Mouse (Mus musculus) E14TG2a.4 (cell line): Measurements from ENCODE around the gene Mboat7.

Experiments
- CTCF ChIP-seq: conservative IDR thresholded peaks from 2 replicates; pipeline ENCODE4 v1.5.1; 2014; ENCODE audit warnings: low read length
- NANOG ChIP-seq: IDR thresholded peaks from 2 replicates; pipeline ENCODE4 v1.6.1; 2014; ENCODE audit warnings: borderline replicate concordance, low read length, mixed read lengths

- TF ChIP-seq CTCF, result no peak
- TF ChIP-seq NANOG, result no peak
These were observed 28.7 kb downstream of the Mboat7 start for GRCm38 (mm10) chr7:3664524-3665214.
